Mouse (Mus musculus): ENCODE measurements around the gene Faah. TPM values are rescaled to one million over a fixed set of nuclear protein-coding genes. Genes with fewer than 3 reads are reported as not detected.

Faah gene
- total and polyA plus RNA-seq, 3 experiments, result 3.4 to 15.1 (median 13.3) TPM

DNA sequence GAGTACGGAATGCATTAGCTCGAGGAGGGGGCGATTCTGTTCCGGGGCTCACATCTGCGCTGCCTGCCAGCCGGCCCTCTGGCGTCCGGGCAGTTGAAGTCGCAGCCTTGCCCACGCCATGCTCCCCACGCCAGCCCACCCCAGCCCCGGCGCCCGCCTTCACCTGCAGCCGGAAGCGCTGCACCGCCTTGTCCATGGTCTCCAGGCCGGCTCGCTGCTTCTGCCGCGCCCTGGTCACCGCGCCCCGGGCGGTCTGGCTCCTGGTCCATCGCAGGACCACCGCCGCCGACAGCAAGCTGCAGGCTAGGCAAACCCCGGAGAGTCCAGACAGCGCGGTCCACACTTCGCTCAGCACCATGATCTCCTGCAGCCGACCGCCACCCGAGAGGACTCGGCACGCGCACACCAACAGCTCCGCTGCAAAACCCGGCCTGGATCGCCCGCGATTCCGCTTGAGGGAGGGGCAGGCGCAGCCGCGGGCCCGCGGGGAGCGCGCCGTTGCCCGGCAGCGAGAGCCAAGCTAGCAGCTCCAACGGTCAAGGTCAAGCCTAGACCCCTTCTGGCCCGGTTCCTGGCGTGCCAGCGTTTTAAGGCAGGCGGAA lies 325 bp downstream of the Faah start (continued):
- 0 out of 2 replicates have a peak, but pooled peaks have one; percentile 46 for TF ChIP-seq IRF4 (IDR thresholded peaks at IDR 0.05; ENCODE audit: low read depth, low read length)
- TF ChIP-seq POLR2A (IDR thresholded peaks at IDR 0.05; ENCODE audit: low read depth, low read length), result peak; percentile 49; the same call in 1 of the 2 replicates

GRCm38 (mm10) chr4:116016862-116017299 lies 845 bp downstream of the Faah start:
- H3K36me3 ChIP-seq (replicated peaks in 1 of 2; ENCODE audit: control insufficient read depth in 1 of 2, insufficient read depth in 1 of 2, low read length in 1 of 2), result peaks cover 0 to 9% of the 10 kb centered on the region in 2 experiments
- H3K4me2 ChIP-seq (ENCODE audit: insufficient read depth, low read depth, poor library complexity, severe bottlenecking), result peak overlapping the region; percentile 93
- DNase-seq (ENCODE audit: extremely low read depth), result no peak
- TF ChIP-seq ELF1 (IDR thresholded peaks at IDR 0.05; ENCODE audit: low read depth, low read length), result no peak
- 0 out of 2 replicates have a peak, but pooled peaks have one; percentile 8 for TF ChIP-seq TCF12 (IDR thresholded peaks at IDR 0.05; ENCODE audit: low read depth, low read length)
- no peak for TF ChIP-seq HCFC1 (IDR thresholded peaks at IDR 0.05; ENCODE audit: low read depth, low read length)
- 0 out of 2 replicates have a peak, but pooled peaks have one; percentile 46 for TF ChIP-seq CHD1 (IDR thresholded peaks at IDR 0.05; ENCODE audit: low read depth, low read length)
- TF ChIP-seq JUN (IDR thresholded peaks at IDR 0.05; ENCODE audit: insufficient read depth, low read depth, low read length), result no peak
- peaks cover 9 to 46% of the 10 kb centered on the region in 2 experiments for H3K4me1 ChIP-seq (ENCODE audit: control insufficient read depth in 1 of 2, insufficient read depth in 2 of 2)
- peaks cover 14% of the 10 kb centered on the region for H3K27me3 ChIP-seq (replicated peaks)
- H3K27ac ChIP-seq (ENCODE audit: insufficient read depth, low read depth), result no peak overlapping the region
- dilution Hi-C loops (cut with MboI; ENCODE audit: extremely low pct_ligation_motif_present, extremely low pct_unique_long_range_greater_than_20kb, low sequenced_read_pairs), result no loop called here
- H3K79me2 ChIP-seq (replicated peaks; ENCODE audit: control insufficient read depth, extremely low read depth, insufficient read depth, poor library complexity, severe bottlenecking), result peaks cover 10% of the 10 kb centered on the region; the same call in 1 of the 2 replicates
- no peaks in the 10 kb centered on the region for H3K9me3 ChIP-seq (replicated peaks; ENCODE audit: low read length)
- in situ Hi-C loops (cut with MboI; ENCODE audit: low pct_ligation_motif_present, low pct_unique_long_range_greater_than_20kb, low sequenced_read_pairs), result no loop called here
- H3K9ac ChIP-seq (ENCODE audit: insufficient read depth, low read depth), result peak overlapping the region; percentile 50
- H3K4me3 ChIP-seq (replicated peaks in 1 of 3; ENCODE audit: low read depth in 2 of 3, low read length in 2 of 3, poor library complexity in 1 of 3), result peak overlapping the region; percentile 78 to 96 (median 86)

GRCm38 (mm10) chr4:116016396-116016795 lies 1.3 kb downstream of the Faah start:
- TF ChIP-seq ETS1 (conservative IDR thresholded peaks at IDR 0.05; ENCODE audit: low read depth, low read length), result no peak
- TF ChIP-seq HCFC1 (IDR thresholded peaks at IDR 0.05; ENCODE audit: low read depth, low read length), result no peak
- no peak for TF ChIP-seq ZMIZ1 (IDR thresholded peaks at IDR 0.05; ENCODE audit: low read depth, low read length)
- TF ChIP-seq NRF1 (IDR thresholded peaks at IDR 0.05; ENCODE audit: low read depth, low read length), result no peak
- TF ChIP-seq USF1 (IDR thresholded peaks at IDR 0.05; ENCODE audit: low read depth, low read length), result no peak
- TF ChIP-seq MEF2A (IDR thresholded peaks at IDR 0.05; ENCODE audit: borderline replicate concordance, low read depth, low read length), result no peak
- no peak for TF ChIP-seq RCOR1 (conservative IDR thresholded peaks at IDR 0.05; ENCODE audit: low read depth, low read length)
- no peak for TF ChIP-seq CHD1 (IDR thresholded peaks at IDR 0.05; ENCODE audit: low read depth, low read length)
- no peak for TF ChIP-seq IRF4 (IDR thresholded peaks at IDR 0.05; ENCODE audit: low read depth, low read length)
- no peak for TF ChIP-seq CHD2 (IDR thresholded peaks at IDR 0.05; ENCODE audit: low read length)
- TF ChIP-seq KAT2A (IDR thresholded peaks at IDR 0.05; ENCODE audit: insufficient replicate concordance, low read length), result no peak
- H3K27me3 ChIP-seq (replicated peaks), result peaks cover 14% of the 10 kb centered on the region
- H3K4me2 ChIP-seq (ENCODE audit: insufficient read depth, low read depth, poor library complexity, severe bottlenecking), result peak overlapping the region; percentile 93
- DNase-seq (ENCODE audit: extremely low read depth), result peak; percentile 29
- no peaks in the 10 kb centered on the region for H3K9me3 ChIP-seq (replicated peaks; ENCODE audit: low read length)
- peaks cover 9 to 49% of the 10 kb centered on the region in 2 experiments for H3K4me1 ChIP-seq (ENCODE audit: control insufficient read depth in 1 of 2, insufficient read depth in 2 of 2)
- H3K36me3 ChIP-seq (replicated peaks in 1 of 2; ENCODE audit: control insufficient read depth in 1 of 2, insufficient read depth in 1 of 2, low read length in 1 of 2), result peaks cover 0 to 12% of the 10 kb centered on the region in 2 experiments
- in situ Hi-C loops (cut with MboI; ENCODE audit: low pct_ligation_motif_present, low pct_unique_long_range_greater_than_20kb, low sequenced_read_pairs) (no loop called here), dilution Hi-C loops (cut with MboI; ENCODE audit: extremely low pct_ligation_motif_present, extremely low pct_unique_long_range_greater_than_20kb, low sequenced_read_pairs) (no loop called here)
- H3K79me2 ChIP-seq (replicated peaks; ENCODE audit: control insufficient read depth, extremely low read depth, insufficient read depth, poor library complexity, severe bottlenecking), result peaks cover 10% of the 10 kb centered on the region; the same call in 1 of the 2 replicates
- peak overlapping the region; percentile 78 to 96 (median 86) for H3K4me3 ChIP-seq (replicated peaks in 1 of 3; ENCODE audit: low read depth in 2 of 3, low read length in 2 of 3, poor library complexity in 1 of 3)
- peak overlapping the region; percentile 50 for H3K9ac ChIP-seq (ENCODE audit: insufficient read depth, low read depth)
- H3K27ac ChIP-seq (ENCODE audit: insufficient read depth, low read depth), result no peak overlapping the region
